Mouse (Mus musculus): ENCODE measurements around the gene Tnfrsf11a. TPM values are rescaled to one million over a fixed set of nuclear protein-coding genes. Genes with fewer than 3 reads are reported as not detected.
"Not testable (repeated sequence)": the region's sequence is repeated elsewhere in the genome, so short reads cannot be mapped to it uniquely, and the experiment has no call there.

Gene Tnfrsf11a
- total and polyA plus RNA-seq, 3 experiments: 0.11 TPM; not detected in 2

DNA sequence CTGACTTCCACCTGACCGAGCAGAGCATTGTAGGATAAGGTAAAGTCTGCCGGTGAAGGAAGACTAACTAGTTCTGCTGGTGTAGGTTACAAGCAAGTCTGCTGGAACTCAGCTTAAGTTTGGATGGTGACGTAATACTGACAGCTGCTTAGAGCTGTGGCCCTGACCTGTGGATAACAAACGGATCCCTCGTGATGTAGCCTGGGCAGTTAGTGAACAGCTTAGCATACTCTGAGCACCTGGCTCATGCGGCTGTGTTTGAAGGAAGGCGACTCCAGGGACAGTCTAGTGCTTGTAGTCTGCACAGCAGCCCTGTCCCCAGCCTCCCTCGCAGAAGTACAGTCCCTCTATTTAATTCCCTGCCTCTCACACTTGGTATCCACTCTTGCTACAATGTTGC is 14.9 kb upstream of the Tnfrsf11a start:
- TF ChIP-seq CTCF (IDR thresholded peaks at IDR 0.05; ENCODE audit: low read depth, low read length): no peak
- no peak for TF ChIP-seq GATA2 (IDR thresholded peaks at IDR 0.05; ENCODE audit: borderline replicate concordance, low read depth, low read length)
- TF ChIP-seq POLR2AphosphoS5 (IDR thresholded peaks at IDR 0.05; ENCODE audit: insufficient replicate concordance, low read depth, low read length): no peak
- H3K4me1 ChIP-seq (ENCODE audit: insufficient read depth, low read depth, low read length): no peaks in the 10 kb centered on the region
- peaks cover 19% of the 10 kb centered on the region for H3K9me3 ChIP-seq (replicated peaks)
- peaks cover 8% of the 10 kb centered on the region; the same call in 1 of the 2 replicates for H3K27me3 ChIP-seq (ENCODE audit: insufficient read depth, low read length)
- H3K4me3 ChIP-seq (ENCODE audit: low read depth, low read length): no peak overlapping the region
- H3K36me3 ChIP-seq (replicated peaks): no peaks in the 10 kb centered on the region
- DNase-seq (ENCODE audit: low spot score) (no peak), ATAC-seq (ENCODE audit: extremely low read depth, insufficient number of reproducible peaks, low FRiP score, poor library complexity, severe bottlenecking) (no peak)

DNA sequence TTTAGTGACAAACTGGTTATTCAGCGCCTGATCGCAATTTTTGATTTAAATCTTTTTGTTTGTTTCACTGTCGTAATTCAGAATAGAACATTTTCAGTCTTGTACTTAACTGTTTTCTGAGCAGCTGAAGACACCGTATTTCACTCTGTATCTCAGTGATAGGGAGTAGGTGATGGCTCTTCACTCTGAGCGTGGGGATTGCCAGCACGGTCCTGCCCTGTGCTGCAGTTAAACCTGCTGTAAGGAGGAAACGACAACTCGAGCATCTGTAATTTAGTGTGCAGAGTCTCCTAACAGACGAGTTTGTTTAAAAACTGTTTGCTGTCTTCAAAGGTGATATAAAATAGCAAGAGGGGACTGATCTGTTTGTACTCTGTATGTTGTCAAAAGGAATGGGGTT is 14.4 kb upstream of the Tnfrsf11a start:
- DNase-seq (ENCODE audit: low spot score); H3K27me3 ChIP-seq (ENCODE audit: insufficient read depth, low read length); H3K4me3 ChIP-seq (ENCODE audit: low read depth, low read length); H3K36me3 ChIP-seq (replicated peaks); H3K4me1 ChIP-seq (ENCODE audit: insufficient read depth, low read depth, low read length); ATAC-seq (ENCODE audit: extremely low read depth, insufficient number of reproducible peaks, low FRiP score, poor library complexity, severe bottlenecking): not testable (repeated sequence)
- H3K9me3 ChIP-seq (replicated peaks): peaks cover 19% of the 10 kb centered on the region

DNA sequence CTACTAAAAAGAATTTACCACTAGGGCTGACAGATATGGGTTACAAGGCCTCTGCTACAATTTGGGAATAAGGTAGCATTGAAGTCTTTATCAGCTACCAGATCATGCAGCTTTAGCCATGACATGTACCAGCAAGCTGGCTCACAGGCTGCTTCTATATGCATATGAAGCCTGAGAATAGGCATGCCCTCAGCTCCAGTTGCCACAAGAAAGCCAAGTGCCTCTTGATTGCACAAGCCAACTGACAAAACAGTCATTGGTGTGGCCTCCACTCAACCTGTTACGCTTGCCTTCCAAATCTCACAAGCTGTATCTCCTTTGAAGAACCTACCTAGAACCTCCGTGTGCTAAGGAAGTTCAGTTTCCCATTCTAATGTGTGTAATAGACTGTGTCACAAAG is 12.1 kb upstream of the Tnfrsf11a start:
- TF ChIP-seq CTCF (IDR thresholded peaks at IDR 0.05; ENCODE audit: low read depth, low read length): no peak
- no peak for TF ChIP-seq GATA1 (IDR thresholded peaks at IDR 0.05; ENCODE audit: borderline replicate concordance, low read length)
- no peak for TF ChIP-seq POLR2AphosphoS5 (IDR thresholded peaks at IDR 0.05; ENCODE audit: insufficient replicate concordance, low read depth, low read length)
- TF ChIP-seq TAL1 (conservative IDR thresholded peaks at IDR 0.05; ENCODE audit: low read depth, low read length): no peak
- TF ChIP-seq GATA2 (IDR thresholded peaks at IDR 0.05; ENCODE audit: borderline replicate concordance, low read depth, low read length): no peak
- Histone ChIP-seq H3K27me3 (ENCODE audit: insufficient read depth, low read length) (peaks cover 5% of the 10 kb centered on the region; the same call in 1 of the 2 replicates), H3K4me1 (ENCODE audit: insufficient read depth, low read depth, low read length) (no peaks in the 10 kb centered on the region), H3K36me3 (replicated peaks) (no peaks in the 10 kb centered on the region), H3K9me3 (replicated peaks) (peaks cover 3% of the 10 kb centered on the region), H3K4me3 (ENCODE audit: low read depth, low read length) (no peak overlapping the region)
- DNase-seq (ENCODE audit: low spot score) (no peak), ATAC-seq (ENCODE audit: extremely low read depth, insufficient number of reproducible peaks, low FRiP score, poor library complexity, severe bottlenecking) (no peak)

DNA sequence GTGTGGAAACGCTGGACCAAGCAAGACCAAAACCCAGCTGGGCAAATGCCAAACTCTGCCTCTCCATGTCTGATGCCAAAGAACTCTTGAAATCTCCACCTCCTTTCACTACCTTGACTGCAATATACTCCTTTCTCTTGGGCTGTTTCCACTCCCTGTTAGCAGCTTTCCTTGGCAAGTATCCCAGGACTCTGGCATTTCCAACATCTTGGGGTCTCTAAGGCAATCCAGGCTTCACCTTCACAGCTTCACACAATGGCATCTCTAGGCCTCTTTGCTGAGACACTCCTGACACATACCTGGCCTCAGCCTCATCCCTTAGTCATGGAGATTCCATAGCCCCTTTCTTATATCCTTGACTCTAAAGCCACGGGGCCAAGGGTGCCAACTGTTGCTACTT is 9.8 kb upstream of the Tnfrsf11a start:
- H3K27me3 ChIP-seq (ENCODE audit: insufficient read depth, low read length): 0 out of 2 replicates have a peak, but pooled peaks cover 2% of the 10 kb centered on the region

DNA sequence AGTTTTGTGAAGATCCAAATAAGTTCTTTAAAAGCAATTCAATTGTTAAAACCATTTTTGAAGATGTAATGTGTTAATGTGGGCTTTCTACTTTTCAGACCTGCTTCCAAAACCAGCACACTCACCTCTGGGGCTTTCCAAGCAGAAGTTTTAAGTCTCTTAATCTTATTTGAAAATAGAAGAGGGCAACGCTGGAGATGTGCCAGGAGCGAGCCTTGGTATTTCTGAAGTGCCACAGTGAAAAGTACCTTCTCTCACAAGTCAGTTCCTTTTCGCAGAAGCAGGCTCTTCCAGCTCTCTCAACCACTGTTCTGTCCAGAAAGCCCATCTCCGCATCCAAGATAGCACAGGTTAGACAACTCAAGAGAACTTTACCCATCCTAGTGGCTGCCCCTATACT is 4.1 kb upstream of the Tnfrsf11a start:
- no peak for TF ChIP-seq GATA1 (IDR thresholded peaks at IDR 0.05; ENCODE audit: borderline replicate concordance, low read length)
- TF ChIP-seq CTCF (IDR thresholded peaks at IDR 0.05; ENCODE audit: low read depth, low read length): no peak
- no peak for TF ChIP-seq GATA2 (IDR thresholded peaks at IDR 0.05; ENCODE audit: borderline replicate concordance, low read depth, low read length)
- TF ChIP-seq TAL1 (conservative IDR thresholded peaks at IDR 0.05; ENCODE audit: low read depth, low read length): no peak
- no peak for TF ChIP-seq POLR2AphosphoS5 (IDR thresholded peaks at IDR 0.05; ENCODE audit: insufficient replicate concordance, low read depth, low read length)
- H3K9me3 ChIP-seq (replicated peaks): 0 out of 2 replicates have a peak, but pooled peaks cover 2% of the 10 kb centered on the region
- ATAC-seq (ENCODE audit: extremely low read depth, insufficient number of reproducible peaks, low FRiP score, poor library complexity, severe bottlenecking): no peak
- H3K4me3 ChIP-seq (ENCODE audit: low read depth, low read length): no peak overlapping the region
- H3K36me3 ChIP-seq (replicated peaks): no peaks in the 10 kb centered on the region
- no peaks in the 10 kb centered on the region for H3K4me1 ChIP-seq (ENCODE audit: insufficient read depth, low read depth, low read length)
- H3K27me3 ChIP-seq (ENCODE audit: insufficient read depth, low read length): no peaks in the 10 kb centered on the region
- no peak for DNase-seq (ENCODE audit: low spot score)

More for the DNA sequence above, 9.8 kb upstream of the Tnfrsf11a start:
- no peaks in the 10 kb centered on the region for H3K9me3 ChIP-seq (replicated peaks)
- TF ChIP-seq POLR2AphosphoS5 (IDR thresholded peaks at IDR 0.05; ENCODE audit: insufficient replicate concordance, low read depth, low read length) (no peak), GATA2 (IDR thresholded peaks at IDR 0.05; ENCODE audit: borderline replicate concordance, low read depth, low read length) (no peak), CTCF (IDR thresholded peaks at IDR 0.05; ENCODE audit: low read depth, low read length) (no peak), TAL1 (conservative IDR thresholded peaks at IDR 0.05; ENCODE audit: low read depth, low read length) (no peak), GATA1 (IDR thresholded peaks at IDR 0.05; ENCODE audit: borderline replicate concordance, low read length) (no peak)
- no peaks in the 10 kb centered on the region for H3K36me3 ChIP-seq (replicated peaks)
- ATAC-seq (ENCODE audit: extremely low read depth, insufficient number of reproducible peaks, low FRiP score, poor library complexity, severe bottlenecking) (no peak), DNase-seq (ENCODE audit: low spot score) (no peak)
- H3K4me3 ChIP-seq (ENCODE audit: low read depth, low read length): no peak overlapping the region
- H3K4me1 ChIP-seq (ENCODE audit: insufficient read depth, low read depth, low read length): no peaks in the 10 kb centered on the region

DNA sequence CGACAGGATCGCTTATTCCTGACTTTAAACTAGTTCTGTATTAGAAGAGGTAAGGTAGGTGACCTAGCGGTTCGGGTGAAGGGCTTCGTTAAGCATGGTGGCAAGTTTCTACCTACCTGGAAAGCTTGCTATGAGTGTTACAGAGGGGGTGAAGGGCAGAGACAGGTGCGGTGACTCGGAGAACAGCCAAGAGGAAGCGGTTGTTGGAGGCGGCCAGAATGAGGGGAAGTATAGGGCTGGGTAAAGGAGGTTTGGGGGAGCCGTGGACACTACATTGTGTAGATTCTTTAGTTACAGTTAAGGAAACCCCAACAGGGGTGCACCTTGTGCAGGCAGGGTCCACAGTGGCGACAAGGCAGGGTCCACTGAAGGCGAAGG is 450 bp upstream of the Tnfrsf11a start:
- no peaks in the 10 kb centered on the region for H3K27me3 ChIP-seq (ENCODE audit: insufficient read depth, low read length)
- no peaks in the 10 kb centered on the region for H3K4me1 ChIP-seq (ENCODE audit: insufficient read depth, low read depth, low read length)
- ATAC-seq (ENCODE audit: extremely low read depth, insufficient number of reproducible peaks, low FRiP score, poor library complexity, severe bottlenecking) (no peak), DNase-seq (ENCODE audit: low spot score) (no peak)
- 0 out of 2 replicates have a peak, but pooled peaks cover 2% of the 10 kb centered on the region for H3K9me3 ChIP-seq (replicated peaks)
- TF ChIP-seq TAL1 (conservative IDR thresholded peaks at IDR 0.05; ENCODE audit: low read depth, low read length): no peak
- no peak for TF ChIP-seq GATA2 (IDR thresholded peaks at IDR 0.05; ENCODE audit: borderline replicate concordance, low read depth, low read length)
- TF ChIP-seq CTCF (IDR thresholded peaks at IDR 0.05; ENCODE audit: low read depth, low read length): no peak
- TF ChIP-seq POLR2AphosphoS5 (IDR thresholded peaks at IDR 0.05; ENCODE audit: insufficient replicate concordance, low read depth, low read length): no peak
- TF ChIP-seq GATA1 (IDR thresholded peaks at IDR 0.05; ENCODE audit: borderline replicate concordance, low read length): no peak
- H3K4me3 ChIP-seq (ENCODE audit: low read depth, low read length): no peak overlapping the region
- no peaks in the 10 kb centered on the region for H3K36me3 ChIP-seq (replicated peaks)
